Mouse (Mus musculus) midbrain, embryonic 13.5 days (tissue): ENCODE results near the gene Abt1. TPM values are rescaled to one million over a fixed set of nuclear protein-coding genes. Genes with fewer than 3 reads are reported as not detected.

Experiments
- ATAC-seq: fragments of 200-750 bp; cut with Nextera tagmentation; 2 replicates; pipeline ENCODE4 v1.8.0; 2017; ENCODE audit warnings: mild to moderate bottlenecking, moderate TSS enrichment, moderate library complexity
- H3K27ac ChIP-seq: fragments of 300-500 bp; sonication (generic); 2 replicates; pipeline ENCODE4 v1.5.1; 2015; ENCODE audit warnings: inconsistent platforms, mild to moderate bottlenecking, moderate library complexity
- H3K27me3 ChIP-seq: fragments of 300-500 bp; sonication (generic); 2 replicates; pipeline ENCODE4 v1.6.1; 2015; ENCODE audit warnings: mild to moderate bottlenecking, inconsistent platforms
- H3K36me3 ChIP-seq: fragments of 300-500 bp; sonication (generic); 2 replicates; pipeline ENCODE4 v1.6.1; 2015; ENCODE audit warnings: mild to moderate bottlenecking, inconsistent platforms
- H3K4me1 ChIP-seq: fragments of 300-500 bp; sonication (generic); replicated peaks from 2 replicates; pipeline ENCODE4 v1.6.1; 2015; ENCODE audit warnings: inconsistent platforms
- H3K4me2 ChIP-seq: fragments of 300-500 bp; sonication (generic); replicated peaks from 2 replicates; pipeline ENCODE4 v1.6.1; 2015; ENCODE audit warnings: moderate library complexity, mild to moderate bottlenecking, inconsistent platforms
- H3K4me3 ChIP-seq: fragments of 300-500 bp; sonication (generic); replicated peaks from 2 replicates; pipeline ENCODE4 v1.5.1; 2015; ENCODE audit warnings: mild to moderate bottlenecking, inconsistent platforms
- H3K9ac ChIP-seq: fragments of 300-500 bp; sonication (generic); replicated peaks from 2 replicates; pipeline ENCODE4 v1.6.1; 2015; ENCODE audit warnings: mild to moderate bottlenecking, inconsistent platforms
- H3K9me3 ChIP-seq: fragments of 300-500 bp; sonication (generic); 2 replicates; pipeline ENCODE4 v1.6.1; 2016; ENCODE audit warnings: mild to moderate bottlenecking, inconsistent platforms
- WGBS: fragments of 180-500 bp; shearing (Covaris S2); methylation state at CpG from one replicate; pipeline ENCODE4 v1.1.7; 2015; 5-methylcytosine and 5-hydroxymethylcytosine counted together
- polyA plus RNA-seq: library from polyadenylated mRNA; unstranded; fragments of >200 nt; fragmentation: Nextera tagmentation; extraction: Ambion mirVana; gene quantifications from 2 replicates; pipeline ENCODE4 v1.2.1, GENCODE M21; 2015

Gene Abt1
- polyA plus RNA-seq, 1 experiment from 2014 or later = 10.8 TPM

DNA sequence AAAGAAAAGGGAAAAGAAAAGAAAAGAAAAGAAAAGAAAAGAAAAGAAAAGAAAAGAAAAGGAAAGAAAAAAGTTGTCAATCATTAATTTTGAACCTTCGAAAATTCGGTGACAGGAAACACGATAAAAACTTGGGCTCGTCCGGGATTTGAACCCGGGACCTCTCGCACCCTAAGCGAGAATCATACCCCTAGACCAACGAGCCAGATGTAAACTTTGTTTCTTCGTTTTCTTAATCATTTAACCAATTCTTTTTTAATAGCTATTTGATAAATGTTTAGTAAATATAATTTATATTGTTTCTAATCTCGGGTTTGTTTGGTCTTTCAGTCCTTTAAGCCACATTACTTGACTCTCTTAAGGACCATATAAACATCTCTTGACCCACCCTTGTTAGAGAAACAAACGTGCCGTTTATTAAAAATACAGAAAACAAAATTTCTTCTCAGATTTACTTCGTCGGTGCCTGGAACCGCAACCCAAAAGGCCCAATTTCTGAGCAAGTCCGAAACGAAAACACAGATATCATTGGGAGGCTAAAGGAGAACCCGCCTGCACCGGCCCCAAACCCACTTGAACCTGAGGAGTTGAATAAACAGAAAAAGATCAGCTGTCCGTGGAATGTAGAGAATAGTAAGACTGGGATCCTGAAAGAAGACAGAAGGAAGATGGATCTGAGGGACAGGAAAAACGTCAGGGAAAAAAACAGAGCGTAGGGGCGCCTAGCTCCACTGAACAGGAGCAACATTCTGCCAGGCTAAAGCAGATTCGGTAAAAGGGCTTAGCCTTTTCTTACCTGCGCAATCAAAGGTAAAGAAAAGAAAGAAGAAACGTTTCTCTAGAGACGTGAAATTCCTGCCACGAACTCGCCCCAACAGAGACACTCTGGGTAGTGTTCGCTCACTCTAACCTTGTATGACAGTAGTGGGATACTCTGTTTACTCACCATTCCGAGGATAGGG lies 13.5 kb upstream of the Abt1 start:
- Histone ChIP-seq H3K4me3 (peak overlapping the region; percentile 56), H3K4me2 (peak overlapping the region; percentile 61), H3K27me3 (no peaks in the 10 kb centered on the region), H3K36me3 (no peaks in the 10 kb centered on the region), H3K9ac (peak overlapping the region; percentile 67), H3K27ac (no peak overlapping the region), H3K4me1 (peaks cover 15% of the 10 kb centered on the region), H3K9me3 (no peaks in the 10 kb centered on the region)
- WGBS = 1% methylated on average over 32 of the region's 32 CpGs
- peak; percentile 25; the same call in 1 of the 2 replicates for ATAC-seq

GRCm38 (mm10) chr13:23436231-23436661 lies 12.6 kb upstream of the Abt1 start:
- Histone ChIP-seq H3K4me2 (peak overlapping the region; percentile 65; the same call in 1 of the 2 replicates), H3K36me3 (no peaks in the 10 kb centered on the region), H3K27ac (no peak overlapping the region), H3K4me1 (peaks cover 18% of the 10 kb centered on the region), H3K27me3 (no peaks in the 10 kb centered on the region), H3K4me3 (0 out of 2 replicates have a peak overlapping the region, but pooled peaks have one; percentile 43), H3K9ac (no peak overlapping the region), H3K9me3 (no peaks in the 10 kb centered on the region)
- WGBS = 2% methylated on average over 11 of the region's 11 CpGs
- ATAC-seq = no peak

GRCm38 (mm10) chr13:23435676-23436075 lies 12.0 kb upstream of the Abt1 start:
- Histone ChIP-seq H3K27ac (no peak overlapping the region), H3K4me1 (peaks cover 18% of the 10 kb centered on the region), H3K36me3 (no peaks in the 10 kb centered on the region), H3K9ac (no peak overlapping the region; the same call in 1 of the 2 replicates), H3K4me3 (peak overlapping the region; percentile 43), H3K9me3 (no peaks in the 10 kb centered on the region), H3K4me2 (peak overlapping the region; percentile 65), H3K27me3 (no peaks in the 10 kb centered on the region)
- 2% methylated on average over 12 of the region's 12 CpGs for WGBS
- ATAC-seq = no peak

- Histone ChIP-seq H3K27me3 (no peaks in the 10 kb centered on the region), H3K4me3 (peak overlapping the region; percentile 43), H3K4me1 (peaks cover 18% of the 10 kb centered on the region), H3K4me2 (peak overlapping the region; percentile 65), H3K36me3 (no peaks in the 10 kb centered on the region), H3K9me3 (no peaks in the 10 kb centered on the region), H3K9ac (no peak overlapping the region), H3K27ac (no peak overlapping the region)
- 13% methylated on average over 4 of the region's 4 CpGs for WGBS
- no peak for ATAC-seq
Measured at GRCm38 (mm10) chr13:23435241-23435640, 11.6 kb upstream of the Abt1 start.

DNA sequence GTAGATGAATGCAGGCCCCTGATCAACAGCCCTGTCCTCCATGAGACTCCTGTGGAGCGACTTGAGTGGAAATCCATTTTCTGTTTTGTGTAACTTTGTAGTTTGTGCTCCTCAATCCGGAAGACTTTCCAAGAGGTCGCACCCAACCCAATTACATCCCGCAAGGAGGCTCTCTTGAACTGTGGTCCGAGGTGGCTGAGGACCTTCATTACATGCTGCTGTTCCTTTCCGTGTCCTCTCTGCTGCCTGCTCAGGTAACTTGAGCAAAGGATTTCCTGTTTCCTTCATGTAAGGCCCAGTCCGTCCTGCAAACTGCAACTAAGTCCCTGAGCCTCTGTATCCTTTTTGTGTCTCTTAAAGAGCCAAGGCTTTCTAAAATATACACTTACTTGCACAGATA lies 10.8 kb upstream of the Abt1 start:
- Histone ChIP-seq H3K27ac (no peak overlapping the region), H3K4me2 (no peak overlapping the region), H3K4me1 (peaks cover 25% of the 10 kb centered on the region), H3K27me3 (no peaks in the 10 kb centered on the region), H3K36me3 (no peaks in the 10 kb centered on the region), H3K9me3 (no peaks in the 10 kb centered on the region), H3K9ac (no peak overlapping the region), H3K4me3 (no peak overlapping the region)
- no peak for ATAC-seq
- 17% methylated on average over 7 of the region's 7 CpGs for WGBS

DNA sequence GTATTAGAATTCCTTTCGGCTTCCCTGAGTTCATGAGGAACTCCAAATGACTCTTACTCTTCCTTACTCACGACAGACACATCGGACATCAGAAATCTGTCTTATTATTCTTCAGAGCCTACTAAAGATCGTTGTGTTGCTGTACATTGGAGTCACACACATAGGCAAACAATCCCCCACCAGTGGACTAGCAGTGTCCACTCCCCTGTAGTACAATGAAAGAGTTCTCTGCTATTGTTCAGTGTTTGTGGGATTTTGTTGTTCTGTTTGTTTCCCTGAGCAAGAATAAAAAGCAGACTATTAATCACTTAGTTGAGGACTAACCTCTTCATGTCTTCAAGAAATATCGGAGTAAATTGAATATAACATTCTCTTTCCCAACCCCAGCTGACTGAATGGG lies 10.1 kb upstream of the Abt1 start:
- Histone ChIP-seq H3K4me2 (no peak overlapping the region), H3K27ac (no peak overlapping the region), H3K4me3 (no peak overlapping the region), H3K9ac (no peak overlapping the region), H3K4me1 (peaks cover 31% of the 10 kb centered on the region), H3K9me3 (no peaks in the 10 kb centered on the region), H3K27me3 (no peaks in the 10 kb centered on the region), H3K36me3 (no peaks in the 10 kb centered on the region)
- ATAC-seq = no peak
- WGBS = 53% methylated on average over 5 of the region's 5 CpGs

DNA sequence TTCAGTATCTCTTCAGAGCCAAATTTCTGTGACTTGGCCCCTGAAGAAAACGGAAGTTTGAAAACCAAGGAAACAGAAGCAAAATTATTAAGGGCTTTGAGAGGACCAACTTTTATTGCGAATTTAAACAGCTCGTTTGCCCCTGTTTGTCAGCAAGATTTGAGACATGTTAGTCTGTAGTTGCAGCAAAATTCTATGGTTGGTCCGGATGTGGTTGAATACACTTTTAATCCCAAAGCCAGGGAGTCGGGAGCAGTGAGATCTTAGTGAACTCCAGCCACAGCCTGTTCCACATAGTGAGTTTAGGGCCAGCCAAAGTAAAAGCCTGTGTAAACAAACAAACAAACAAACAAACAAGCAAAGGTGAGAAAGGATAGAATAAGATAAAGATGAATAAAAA lies 9.5 kb upstream of the Abt1 start:
- ATAC-seq = no peak
- Histone ChIP-seq H3K36me3 (no peaks in the 10 kb centered on the region), H3K4me2 (peak overlapping the region; percentile 62), H3K4me1 (peaks cover 33% of the 10 kb centered on the region), H3K4me3 (peak overlapping the region; percentile 62), H3K9ac (0 out of 2 replicates have a peak overlapping the region, but pooled peaks have one; percentile 39), H3K9me3 (no peaks in the 10 kb centered on the region), H3K27me3 (no peaks in the 10 kb centered on the region), H3K27ac (no peak overlapping the region)
- WGBS = 15% methylated on average over 5 of the region's 5 CpGs

GRCm38 (mm10) chr13:23432562-23433201 lies 9.0 kb upstream of the Abt1 start:
- Histone ChIP-seq H3K27ac (peak overlapping the region; percentile 39; the same call in 1 of the 2 replicates), H3K9me3 (no peaks in the 10 kb centered on the region), H3K36me3 (no peaks in the 10 kb centered on the region), H3K4me2 (peak overlapping the region; percentile 62), H3K4me3 (peak overlapping the region; percentile 62), H3K4me1 (peaks cover 34% of the 10 kb centered on the region), H3K9ac (no peak overlapping the region; the same call in 1 of the 2 replicates), H3K27me3 (no peaks in the 10 kb centered on the region)
- under 1% methylated on average over 28 of the region's 28 CpGs for WGBS
- ATAC-seq = peak; percentile 93

- Histone ChIP-seq H3K4me1 (peaks cover 34% of the 10 kb centered on the region), H3K9ac (peak overlapping the region; percentile 56), H3K4me2 (peak overlapping the region; percentile 62), H3K4me3 (peak overlapping the region; percentile 62), H3K36me3 (no peaks in the 10 kb centered on the region), H3K27me3 (no peaks in the 10 kb centered on the region), H3K9me3 (no peaks in the 10 kb centered on the region), H3K27ac (peak overlapping the region; percentile 84)
- ATAC-seq = peak; percentile 74
- WGBS = under 1% methylated on average over 15 of the region's 15 CpGs
Measured at GRCm38 (mm10) chr13:23431351-23431771, 7.7 kb upstream of the Abt1 start.

GRCm38 (mm10) chr13:23430734-23431133 lies 7.1 kb upstream of the Abt1 start:
- Histone ChIP-seq H3K4me1 (peaks cover 34% of the 10 kb centered on the region), H3K4me2 (peak overlapping the region; percentile 62), H3K9ac (peak overlapping the region; percentile 71), H3K27ac (peak overlapping the region; percentile 84), H3K4me3 (peak overlapping the region; percentile 62), H3K36me3 (no peaks in the 10 kb centered on the region), H3K9me3 (no peaks in the 10 kb centered on the region), H3K27me3 (no peaks in the 10 kb centered on the region)
- peak; percentile 69 for ATAC-seq
- WGBS = under 1% methylated on average over 17 of the region's 17 CpGs

GRCm38 (mm10) chr13:23429771-23430380 lies 6.2 kb upstream of the Abt1 start:
- Histone ChIP-seq H3K9me3 (no peaks in the 10 kb centered on the region), H3K27ac (no peak overlapping the region), H3K4me2 (peak overlapping the region; percentile 62), H3K4me1 (peaks cover 30% of the 10 kb centered on the region), H3K9ac (peak overlapping the region; percentile 71), H3K27me3 (no peaks in the 10 kb centered on the region), H3K4me3 (peak overlapping the region; percentile 62), H3K36me3 (no peaks in the 10 kb centered on the region)
- WGBS = 46% methylated on average over 10 of the region's 10 CpGs
- ATAC-seq = no peak
